Mouse (Mus musculus) CH12.LX (cell line): ENCODE results near the gene Ephb3. TPM values are rescaled to one million over a fixed set of nuclear protein-coding genes. Genes with fewer than 3 reads are reported as not detected.

Experiments used
- DNase-seq: peaks from one replicate; pipeline ENCODE4 v3.0.0-alpha.2; 2013; ENCODE audit errors: extremely low read depth
- H3K27ac ChIP-seq: 2 replicates; pipeline ENCODE4 v1.5.1; 2012; ENCODE audit warnings: low read depth, mild to moderate bottlenecking, control low read depth, moderate library complexity; ENCODE audit not compliant: insufficient read depth
- H3K27me3 ChIP-seq: replicated peaks from 2 replicates; pipeline ENCODE3; 2012; ENCODE audit warnings: inconsistent platforms
- H3K36me3 ChIP-seq, 2 experiments: replicated peaks in 1 of 2; 2 replicates each; pipeline versions ENCODE3 to v1.6.1; 2012; ENCODE audit warnings: inconsistent platforms in 1 of 2, low read length in 1 of 2, mild to moderate bottlenecking in 1 of 2, mixed read lengths in 1 of 2, moderate library complexity in 1 of 2; ENCODE audit not compliant: control insufficient read depth in 1 of 2, insufficient read depth in 1 of 2
- H3K4me1 ChIP-seq, 2 experiments: 2 replicates each; pipeline ENCODE4 v1.6.1; 2012; ENCODE audit warnings: inconsistent platforms in 1 of 2, moderate library complexity in 1 of 2; ENCODE audit not compliant: insufficient read depth in 2 of 2, control insufficient read depth in 1 of 2
- H3K4me2 ChIP-seq: 2 replicates; pipeline ENCODE4 v1.6.1; 2012; ENCODE audit warnings: low read depth, mild to moderate bottlenecking, control low read depth; ENCODE audit not compliant: poor library complexity, insufficient read depth, severe bottlenecking
- H3K4me3 ChIP-seq, 3 experiments: fragments of 150-350 bp in 1 of 3; sonication (generic) in 1 of 3; replicated peaks in 1 of 3; 2 replicates each; pipeline versions ENCODE3 to v1.5.1; 2011 to 2012; ENCODE audit warnings: low read depth in 2 of 3, low read length in 2 of 3, mild to moderate bottlenecking in 2 of 3, moderate library complexity in 2 of 3, control low read depth in 1 of 3, improper control_type of control experiment in 1 of 3, inconsistent platforms in 1 of 3, mixed read lengths in 1 of 3; ENCODE audit not compliant: poor library complexity in 1 of 3
- H3K79me2 ChIP-seq: replicated peaks from 2 replicates; pipeline ENCODE4 v1.6.1; 2012; ENCODE audit warnings: mild to moderate bottlenecking, moderate library complexity; ENCODE audit not compliant: control insufficient read depth, poor library complexity, insufficient read depth, severe bottlenecking; ENCODE audit errors: extremely low read depth
- H3K9ac ChIP-seq: 2 replicates; pipeline ENCODE4 v1.6.1; 2012; ENCODE audit warnings: low read depth, mild to moderate bottlenecking, control low read depth, moderate library complexity; ENCODE audit not compliant: insufficient read depth
- H3K9me3 ChIP-seq: replicated peaks from 2 replicates; pipeline ENCODE3; 2012; ENCODE audit warnings: low read length, inconsistent platforms, mixed read lengths
- BHLHE40 ChIP-seq: IDR thresholded peaks from 2 replicates; pipeline ENCODE4 v1.6.1; 2011; ENCODE audit warnings: mild to moderate bottlenecking, low read depth, low read length, improper control_type of control experiment
- CHD2 ChIP-seq: IDR thresholded peaks from 2 replicates; pipeline ENCODE4 v1.6.1; 2011; ENCODE audit warnings: low read length, improper control_type of control experiment
- ELF1 ChIP-seq: IDR thresholded peaks from 2 replicates; pipeline ENCODE4 v1.6.1; 2014; ENCODE audit warnings: low read depth, mild to moderate bottlenecking, inconsistent platforms, low read length, improper control_type of control experiment
- EP300 ChIP-seq: IDR thresholded peaks from 2 replicates; pipeline ENCODE4 v1.6.1; 2011; ENCODE audit warnings: low read length, improper control_type of control experiment
- GABPA ChIP-seq: IDR thresholded peaks from 2 replicates; pipeline ENCODE4 v1.6.1; 2012; ENCODE audit warnings: low read depth, low read length, improper control_type of control experiment, inconsistent platforms; ENCODE audit not compliant: insufficient replicate concordance
- HCFC1 ChIP-seq: IDR thresholded peaks from 2 replicates; pipeline ENCODE4 v1.6.1; 2012; ENCODE audit warnings: low read depth, mild to moderate bottlenecking, inconsistent platforms, low read length, improper control_type of control experiment
- JUN ChIP-seq: IDR thresholded peaks from 2 replicates; pipeline ENCODE4 v1.6.1; 2011; ENCODE audit warnings: low read depth, mild to moderate bottlenecking, low read length, improper control_type of control experiment, moderate library complexity; ENCODE audit not compliant: insufficient read depth
- JUND ChIP-seq: conservative IDR thresholded peaks from 2 replicates; pipeline ENCODE4 v1.6.1; 2011; ENCODE audit warnings: low read depth, low read length, improper control_type of control experiment
- KAT2A ChIP-seq: IDR thresholded peaks from 2 replicates; pipeline ENCODE4 v1.6.1; 2012; ENCODE audit warnings: low read length, improper control_type of control experiment, inconsistent platforms; ENCODE audit not compliant: insufficient replicate concordance
- MAFK ChIP-seq: IDR thresholded peaks from 2 replicates; pipeline ENCODE4 v1.6.1; 2011; ENCODE audit warnings: low read length, improper control_type of control experiment; ENCODE audit not compliant: insufficient replicate concordance
- MEF2A ChIP-seq: IDR thresholded peaks from 2 replicates; pipeline ENCODE4 v1.6.1; 2014; ENCODE audit warnings: low read depth, mild to moderate bottlenecking, inconsistent platforms, low read length, improper control_type of control experiment, borderline replicate concordance
- NRF1 ChIP-seq: IDR thresholded peaks from 2 replicates; pipeline ENCODE4 v1.6.1; 2014; ENCODE audit warnings: low read depth, mild to moderate bottlenecking, inconsistent platforms, low read length, improper control_type of control experiment, moderate library complexity
- POLR2A ChIP-seq: IDR thresholded peaks from 2 replicates; pipeline ENCODE4 v1.6.1; 2011; ENCODE audit warnings: low read depth, mild to moderate bottlenecking, improper control_type of control experiment, low read length
- POLR2AphosphoS2 ChIP-seq: IDR thresholded peaks from 2 replicates; pipeline ENCODE4 v1.6.1; 2011; ENCODE audit warnings: low read depth, low read length, improper control_type of control experiment
- SIN3A ChIP-seq: IDR thresholded peaks from 2 replicates; pipeline ENCODE4 v1.6.1; 2012; ENCODE audit warnings: low read length, improper control_type of control experiment, inconsistent platforms
- TBP ChIP-seq: conservative IDR thresholded peaks from 2 replicates; pipeline ENCODE4 v1.6.1; 2011; ENCODE audit warnings: low read depth, low read length, improper control_type of control experiment
- UBTF ChIP-seq: IDR thresholded peaks from 2 replicates; pipeline ENCODE4 v1.6.1; 2012; ENCODE audit warnings: low read depth, mild to moderate bottlenecking, inconsistent platforms, low read length, improper control_type of control experiment, moderate library complexity
- USF2 ChIP-seq: conservative IDR thresholded peaks from 2 replicates; pipeline ENCODE4 v1.6.1; 2011; ENCODE audit warnings: low read depth, low read length, improper control_type of control experiment
- dilution Hi-C: fragments of 300-500 bp; cut with MboI; formaldehyde crosslinking; loops from 2 replicates; pipeline ENCODE4 v1.14.3; 2020; ENCODE audit warnings: low sequenced_read_pairs; ENCODE audit not compliant: extremely low pct_unique_long_range_greater_than_20kb, extremely low pct_ligation_motif_present
- in situ Hi-C: fragments of 300-500 bp; cut with MboI; formaldehyde crosslinking; loops from 3 replicates; pipeline ENCODE4 v1.14.3; 2019; ENCODE audit warnings: low sequenced_read_pairs, low pct_ligation_motif_present, low pct_unique_long_range_greater_than_20kb, mixed read lengths
- polyA plus RNA-seq: library from polyadenylated mRNA; unstranded; fragments of >175 nt; gene quantifications from 2 replicates; pipeline ENCODE4 v1.2.1, GENCODE M21; 2012; ENCODE audit warnings: low read depth; ENCODE audit not compliant: insufficient read length
- total RNA-seq, 2 experiments: library from RNA; depleted of rRNA; stranded (reverse); fragments of 300-350 nt in 1 of 2; fragments of >200 nt in 1 of 2; gene quantifications; 2 replicates each; pipeline ENCODE4 v1.2.3; 2012 to 2014

Ephb3 gene
- total and polyA plus RNA-seq, 3 experiments, result not detected

DNA sequence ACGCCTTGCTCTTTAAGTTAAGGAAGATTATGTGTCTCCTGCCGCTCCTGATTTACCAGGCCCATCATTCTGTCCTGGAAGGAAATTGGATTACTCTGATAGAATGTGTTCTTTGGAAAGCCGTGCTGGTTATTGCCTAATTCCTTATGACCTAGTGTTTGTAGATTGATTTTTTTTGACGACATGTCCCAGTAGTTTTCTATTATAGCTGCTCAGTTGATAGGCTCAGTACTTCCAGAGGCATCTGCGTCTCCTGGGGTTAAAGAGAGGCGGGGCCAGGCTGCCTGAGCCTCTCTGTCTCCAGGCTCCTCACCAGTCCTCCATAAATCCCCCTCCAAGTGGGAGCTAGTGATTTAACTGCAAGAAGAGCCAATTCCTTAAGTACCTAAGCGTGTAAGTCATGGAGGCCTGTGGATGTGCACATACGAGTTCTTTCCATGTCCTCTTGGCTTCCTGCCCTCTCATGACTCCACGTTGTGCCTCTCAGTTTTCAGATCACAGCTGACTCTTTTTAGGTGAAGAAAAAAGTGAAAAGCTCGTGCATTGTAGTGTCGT is 47.9 kb downstream of the Ephb3 start:
- TF ChIP-seq JUND (no peak), BHLHE40 (no peak), JUN (no peak), HCFC1 (no peak), UBTF (no peak), USF2 (no peak), ELF1 (no peak), MAFK (no peak), EP300 (no peak), GABPA (no peak), POLR2AphosphoS2 (no peak), TBP (no peak), KAT2A (no peak), SIN3A (no peak)
- no peaks in the 10 kb centered on the region for H3K27me3 ChIP-seq
- H3K4me3 ChIP-seq, result no peak overlapping the region
- no peaks in the 10 kb centered on the region for H3K79me2 ChIP-seq
- no peaks in the 10 kb centered on the region for H3K36me3 ChIP-seq
- H3K27ac ChIP-seq, result no peak overlapping the region
- no peaks in the 10 kb centered on the region for H3K9me3 ChIP-seq
- no peak overlapping the region for H3K4me2 ChIP-seq
- dilution Hi-C loops, result no loop called here
- peaks cover 0 to 2% of the 10 kb centered on the region in 2 experiments; a peak in 1 of 4 replicates for H3K4me1 ChIP-seq
- DNase-seq, result no peak
- no peak overlapping the region for H3K9ac ChIP-seq
- in situ Hi-C loops, result no loop called here

DNA sequence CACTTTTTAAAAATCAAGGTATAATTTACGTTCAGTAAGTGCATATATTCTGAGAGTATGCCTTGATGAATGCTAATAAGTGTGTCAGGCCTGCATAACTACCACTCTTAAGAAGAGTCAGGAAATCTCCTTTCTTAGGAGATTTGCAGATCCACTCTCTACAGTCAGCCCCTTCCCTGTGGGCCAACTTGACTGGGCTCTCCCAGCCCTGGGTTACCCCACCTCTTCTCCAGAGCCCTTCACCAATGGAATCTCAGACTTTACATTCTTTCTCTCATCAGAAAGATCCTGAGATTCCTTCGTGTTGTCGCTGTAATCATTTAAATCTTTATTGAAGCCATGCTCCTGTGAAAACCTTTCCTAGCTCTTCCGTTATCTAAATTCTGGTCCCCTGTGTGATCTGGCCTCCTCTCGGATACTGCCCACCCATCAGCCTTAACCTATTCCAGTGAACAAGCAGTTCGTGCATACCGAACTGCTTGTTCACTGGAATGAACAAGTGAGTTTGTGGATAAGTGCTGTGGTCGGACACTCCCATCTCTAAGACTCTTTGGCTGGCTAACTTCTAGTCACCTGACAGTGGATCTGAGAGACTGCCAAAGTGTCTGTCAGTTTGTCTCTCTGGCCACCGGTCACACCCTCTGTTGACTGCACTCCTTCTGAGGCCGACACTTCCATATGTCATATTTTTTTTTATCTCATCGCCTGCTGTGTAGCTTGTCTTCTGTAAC is 51.2 kb downstream of the Ephb3 start:
- Histone ChIP-seq H3K27me3 (no peaks in the 10 kb centered on the region), H3K4me1 (peaks cover 0 to 2% of the 10 kb centered on the region in 2 experiments; a peak in 1 of 4 replicates), H3K9ac (no peak overlapping the region), H3K9me3 (no peaks in the 10 kb centered on the region), H3K36me3 (no peaks in the 10 kb centered on the region), H3K27ac (no peak overlapping the region), H3K4me3 (no peak overlapping the region), H3K4me2 (no peak overlapping the region), H3K79me2 (no peaks in the 10 kb centered on the region)
- no peak for DNase-seq
- dilution Hi-C loops, result no loop called here
- in situ Hi-C loops, result no loop called here
- TF ChIP-seq CHD2 (no peak), MEF2A (no peak), POLR2A (no peak), KAT2A (no peak), NRF1 (no peak)
